Mouse (Mus musculus) testis, adult 2 months (tissue): ENCODE measurements around the gene Them4.

ENCODE experiments used
- CTCF ChIP-seq: fragments of 200-500 bp; IDR thresholded peaks from 2 replicates; pipeline ENCODE4 v1.5.1; 2012; ENCODE audit warnings: low read depth, mild to moderate bottlenecking, inconsistent platforms, low read length, moderate library complexity; ENCODE audit not compliant: control insufficient read depth, insufficient read depth, insufficient replicate concordance
- POLR2A ChIP-seq: fragments of 200-500 bp; IDR thresholded peaks from 2 replicates; pipeline ENCODE4 v1.6.1; 2012; ENCODE audit warnings: low read depth, mild to moderate bottlenecking, inconsistent platforms, low read length, moderate library complexity; ENCODE audit not compliant: control insufficient read depth

DNA sequence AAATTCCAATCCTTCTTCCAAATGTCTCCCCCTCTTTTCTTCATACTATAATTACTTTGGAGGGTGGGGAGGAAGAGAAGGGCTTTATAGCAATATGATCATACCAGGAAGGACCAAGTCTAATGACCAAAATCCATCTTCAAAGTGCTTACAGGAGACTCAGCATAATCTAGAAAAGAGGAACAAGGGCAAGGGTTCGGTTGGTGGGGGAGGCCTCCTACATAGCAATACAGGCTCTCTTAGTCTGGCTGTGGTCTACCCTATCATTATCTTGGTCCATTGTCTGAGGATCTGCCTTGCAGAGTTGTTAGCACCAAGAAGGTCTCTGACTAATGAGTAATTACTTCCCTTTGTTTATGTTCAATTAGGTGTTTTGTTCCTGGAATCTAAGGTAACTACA lies 4.4 kb upstream of the Them4 start:
- TF ChIP-seq POLR2A (no peak), CTCF (no peak)
